Mouse (Mus musculus) intestine, embryonic 15.5 days (tissue): Measurements from ENCODE around the gene Ubl5. TPM values are rescaled to one million over a fixed set of nuclear protein-coding genes. Genes with fewer than 3 reads are reported as not detected.
"Not testable (repeated sequence)": the region's sequence is repeated elsewhere in the genome, so short reads cannot be mapped to it uniquely, and the experiment has no call there.

Experiments
- ATAC-seq: fragments of 200-750 bp; cut with Nextera tagmentation; 2 replicates; pipeline ENCODE4 v1.8.0; 2017; ENCODE audit warnings: moderate TSS enrichment, moderate library complexity
- H3K27ac ChIP-seq: fragments of 300-500 bp; sonication (generic); 2 replicates; pipeline ENCODE4 v1.5.1; 2015; ENCODE audit warnings: mild to moderate bottlenecking, inconsistent platforms
- H3K27me3 ChIP-seq: fragments of 300-500 bp; sonication (generic); replicated peaks from 2 replicates; pipeline ENCODE4 v1.6.1; 2015; ENCODE audit warnings: inconsistent platforms
- H3K36me3 ChIP-seq: fragments of 300-500 bp; sonication (generic); 2 replicates; pipeline ENCODE4 v1.6.1; 2015; ENCODE audit warnings: inconsistent platforms
- H3K4me1 ChIP-seq: fragments of 300-500 bp; sonication (generic); replicated peaks from 2 replicates; pipeline ENCODE4 v1.6.1; 2015; ENCODE audit warnings: inconsistent platforms
- H3K4me2 ChIP-seq: fragments of 300-500 bp; sonication (generic); replicated peaks from 2 replicates; pipeline ENCODE4 v1.6.1; 2015; ENCODE audit warnings: mild to moderate bottlenecking, inconsistent platforms
- H3K4me3 ChIP-seq: fragments of 300-500 bp; sonication (generic); replicated peaks from 2 replicates; pipeline ENCODE4 v1.5.1; 2015; ENCODE audit warnings: inconsistent platforms
- H3K9ac ChIP-seq: fragments of 300-500 bp; sonication (generic); 2 replicates; pipeline ENCODE4 v1.6.1; 2015; ENCODE audit warnings: inconsistent platforms
- H3K9me3 ChIP-seq: fragments of 300-500 bp; sonication (generic); 2 replicates; pipeline ENCODE4 v1.6.1; 2016; ENCODE audit warnings: inconsistent platforms
- WGBS: fragments of 180-500 bp; shearing (Covaris S2); methylation state at CpG from one replicate; pipeline ENCODE4 v1.1.7; 2015; 5-methylcytosine and 5-hydroxymethylcytosine counted together
- polyA plus RNA-seq: library from polyadenylated mRNA; unstranded; fragments of >200 nt; fragmentation: Nextera tagmentation; extraction: Ambion mirVana; gene quantifications from 2 replicates; pipeline ENCODE4 v1.2.1, GENCODE M21; 2015

Ubl5 gene
- polyA plus RNA-seq: 356 and 399 TPM in 2 replicates

DNA sequence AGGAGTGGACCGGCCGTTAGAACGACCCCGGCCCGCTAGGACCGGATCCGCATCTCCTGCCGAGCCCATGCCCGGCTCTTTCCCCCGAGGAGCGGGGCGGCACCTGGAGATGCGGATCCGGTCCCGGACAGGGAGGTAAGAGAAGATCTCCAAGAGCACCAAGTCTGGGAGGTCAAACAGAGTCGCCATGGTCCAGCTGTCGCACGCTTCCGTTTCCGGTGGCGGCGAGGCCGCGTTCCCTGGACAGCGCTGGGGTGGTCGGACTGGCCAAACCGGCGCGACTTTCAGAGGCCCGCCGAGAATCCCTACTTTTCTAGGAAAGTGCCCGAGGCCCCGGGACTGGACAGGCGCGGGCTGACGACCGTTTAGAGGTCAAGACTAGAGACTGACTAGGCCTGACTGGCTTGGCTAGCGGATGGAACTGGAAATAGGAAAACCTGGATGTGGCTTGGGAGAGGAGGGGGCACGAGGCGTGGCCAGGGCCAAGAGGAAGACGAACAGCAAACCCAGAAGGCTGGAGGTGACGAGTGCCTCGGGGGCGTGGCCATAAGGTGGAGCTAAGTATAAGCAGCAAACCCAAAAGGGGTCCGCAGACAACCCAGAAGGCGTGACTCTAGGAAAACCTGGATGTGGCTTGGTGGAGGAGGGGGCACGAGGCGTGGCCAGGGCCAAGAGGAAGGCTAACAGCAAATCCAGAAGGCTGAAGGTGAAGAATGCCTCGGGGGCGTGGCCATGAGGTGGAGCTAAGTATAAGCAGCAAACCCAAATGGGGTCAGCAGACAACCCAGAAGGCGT is at the start of gene Ubl5:
Ubl5 (plus strand) TSS at position 778 of the 795 bp plus-strand sequence.
- peak within 1 kb of the TSS; percentile 81 for H3K9ac ChIP-seq
- under 1% methylated on average over 51 of the region's 51 CpGs for WGBS
- peak; percentile 91 for ATAC-seq

DNA sequence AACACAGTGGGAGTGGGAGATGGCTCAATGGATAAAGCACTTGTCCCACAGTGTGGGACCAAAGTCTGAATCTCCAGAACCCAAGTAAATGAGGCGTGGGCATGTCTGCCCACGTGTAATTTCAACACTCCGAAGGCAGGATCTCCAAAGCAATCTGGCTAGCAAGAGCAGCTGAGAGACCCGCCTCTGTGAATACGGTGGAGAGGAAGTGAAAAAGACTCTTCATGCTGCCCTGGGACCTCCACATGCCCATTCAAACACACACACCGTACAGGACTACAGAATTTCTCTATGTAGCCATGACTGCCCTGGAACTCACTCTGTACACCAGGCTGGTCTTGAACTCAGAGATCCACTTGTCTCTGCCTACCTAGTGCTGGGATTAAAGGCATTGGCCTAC is 41.4 kb upstream of the Ubl5 start:
- H3K9ac ChIP-seq: no peak overlapping the region
- no peak overlapping the region for H3K4me3 ChIP-seq
- no peaks in the 10 kb centered on the region for H3K9me3 ChIP-seq
- H3K4me1 ChIP-seq: no peaks in the 10 kb centered on the region
- no peak overlapping the region for H3K4me2 ChIP-seq
- H3K27ac ChIP-seq: no peak overlapping the region
- no peaks in the 10 kb centered on the region for H3K27me3 ChIP-seq
- WGBS: 80% methylated on average over 6 of the region's 6 CpGs
- ATAC-seq: no peak
- no peaks in the 10 kb centered on the region for H3K36me3 ChIP-seq

More for the DNA sequence above, at the start of gene Ubl5:
- Histone ChIP-seq H3K4me2 (peak within 1 kb of the TSS; percentile 70), H3K4me3 (peak within 1 kb of the TSS; percentile 72), H3K4me1 (peaks cover 12% of the 10 kb centered on the region; the same call in 1 of the 2 replicates), H3K9me3 (no peaks in the 10 kb centered on the region), H3K36me3 (peaks cover 12% of the 10 kb centered on the region; the same call in 1 of the 2 replicates), H3K27ac (peak within 1 kb of the TSS; percentile 98), H3K27me3 (no peaks in the 10 kb centered on the region)

DNA sequence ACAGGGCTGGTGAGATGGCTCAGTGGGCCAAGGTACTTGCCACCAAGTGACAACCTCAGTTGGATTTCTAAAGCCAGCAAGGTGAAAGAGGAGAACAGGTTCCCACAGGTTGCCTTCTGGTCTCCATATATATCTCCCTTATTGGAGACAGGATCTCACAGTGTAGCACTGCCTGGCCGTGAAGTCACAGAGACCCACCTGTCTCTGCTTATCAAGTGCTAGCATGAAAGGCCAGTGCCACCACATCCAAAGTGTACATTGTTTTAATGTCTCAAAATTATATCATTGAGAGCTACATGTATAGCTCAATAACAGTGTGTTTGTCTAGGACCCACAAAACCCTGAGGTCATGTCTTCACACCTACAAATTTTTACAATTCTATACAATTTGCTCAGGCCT is 36.4 kb upstream of the Ubl5 start:
- Histone ChIP-seq H3K4me2 (peak overlapping the region; percentile 71; the same call in 1 of the 2 replicates), H3K27ac (no peak overlapping the region), H3K27me3 (no peaks in the 10 kb centered on the region), H3K9ac (no peak overlapping the region), H3K4me1 (no peaks in the 10 kb centered on the region), H3K4me3 (no peak overlapping the region), H3K36me3 (no peaks in the 10 kb centered on the region; the same call in 1 of the 2 replicates), H3K9me3 (no peaks in the 10 kb centered on the region)
- WGBS: 93% methylated on average over 1 of the region's 1 CpGs
- no peak for ATAC-seq

DNA sequence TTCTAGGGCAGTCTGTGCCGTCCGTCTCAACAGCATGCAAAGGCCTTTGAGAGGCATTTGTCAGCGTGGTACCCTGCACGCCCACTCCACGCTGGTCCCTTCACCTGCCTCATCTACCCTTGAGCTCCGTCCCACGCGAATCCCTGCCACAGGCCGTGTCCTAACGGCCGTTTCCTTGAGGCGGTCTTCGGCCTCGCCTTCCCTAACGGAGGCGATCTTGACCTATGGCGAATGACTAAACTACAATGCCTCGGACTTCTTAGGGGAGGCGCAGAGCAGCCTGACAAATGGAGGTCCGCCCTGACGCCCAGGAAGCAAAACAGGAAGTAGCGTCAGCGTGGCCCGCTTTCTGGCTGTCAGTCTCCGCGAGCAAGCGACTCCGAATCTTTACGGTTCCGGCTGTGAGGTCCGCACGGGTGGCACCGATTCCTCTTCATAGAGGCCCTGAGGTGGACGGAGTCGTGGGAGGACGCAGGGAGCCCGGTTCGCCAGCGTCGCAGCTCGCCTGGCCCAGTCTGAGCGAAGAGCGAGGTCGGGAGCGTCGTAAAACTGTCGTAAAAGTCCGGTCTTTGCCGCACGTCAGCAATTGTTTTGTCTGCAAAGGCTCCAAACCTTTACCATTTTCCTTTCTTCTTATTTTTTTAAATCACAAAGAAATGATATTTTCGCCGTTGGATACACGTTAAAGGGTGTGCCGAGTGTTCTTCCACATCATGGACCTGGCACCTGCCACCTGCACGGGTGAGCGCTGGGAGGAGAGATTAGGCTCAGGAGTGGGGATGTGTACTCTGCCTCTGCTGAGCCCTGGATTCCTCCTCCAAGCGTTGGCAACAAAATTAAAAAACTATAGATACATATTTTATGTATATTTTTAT is 35.3 kb upstream of the Ubl5 start:
- ATAC-seq: peak; percentile 94
- no peaks in the 10 kb centered on the region for H3K9me3 ChIP-seq
- H3K4me2 ChIP-seq: peak overlapping the region; percentile 71
- WGBS: under 1% methylated on average over 57 of the region's 57 CpGs
- peak overlapping the region; percentile 74 for H3K4me3 ChIP-seq
- H3K4me1 ChIP-seq: no peaks in the 10 kb centered on the region
- H3K27me3 ChIP-seq: no peaks in the 10 kb centered on the region
- H3K36me3 ChIP-seq: no peaks in the 10 kb centered on the region; the same call in 1 of the 2 replicates
- H3K27ac ChIP-seq: peak overlapping the region; percentile 97
- H3K9ac ChIP-seq: peak overlapping the region; percentile 83

DNA sequence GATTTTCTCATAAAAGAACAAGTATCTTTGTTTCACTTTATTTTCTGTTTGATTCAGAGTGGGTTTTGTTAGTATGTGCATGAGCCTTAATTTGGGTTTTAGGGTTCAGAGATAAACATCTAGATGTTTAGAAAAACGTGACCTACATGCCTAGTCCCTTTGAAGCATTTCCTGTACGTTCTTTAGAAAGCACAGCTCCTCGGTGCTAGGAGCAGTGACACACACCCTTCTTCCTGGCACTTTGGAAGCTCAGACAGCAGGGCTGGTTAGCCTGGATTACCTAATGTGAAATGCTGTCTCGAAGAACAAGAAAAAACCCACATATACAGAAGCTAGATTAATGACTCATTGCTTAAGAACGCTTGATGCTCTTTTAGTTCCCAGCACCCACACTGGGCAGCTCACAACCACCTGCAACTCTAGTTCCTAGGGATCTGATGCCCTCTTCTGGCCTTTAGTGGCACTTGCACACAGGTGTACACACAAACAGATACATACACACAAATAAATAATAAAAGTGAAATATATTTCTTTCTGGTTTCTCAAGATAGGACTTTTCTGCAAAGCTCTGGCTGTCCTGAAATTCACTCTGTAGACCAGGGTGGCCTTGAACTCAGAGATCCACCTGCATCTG is 32.7 kb upstream of the Ubl5 start:
- Histone ChIP-seq H3K9ac (no peak overlapping the region), H3K27me3 (no peaks in the 10 kb centered on the region), H3K36me3 (no peaks in the 10 kb centered on the region; the same call in 1 of the 2 replicates), H3K9me3 (no peaks in the 10 kb centered on the region), H3K27ac (no peak overlapping the region), H3K4me1 (no peaks in the 10 kb centered on the region), H3K4me3 (no peak overlapping the region), H3K4me2 (no peak overlapping the region)
- 84% methylated on average over 5 of the region's 5 CpGs for WGBS
- no peak for ATAC-seq

DNA sequence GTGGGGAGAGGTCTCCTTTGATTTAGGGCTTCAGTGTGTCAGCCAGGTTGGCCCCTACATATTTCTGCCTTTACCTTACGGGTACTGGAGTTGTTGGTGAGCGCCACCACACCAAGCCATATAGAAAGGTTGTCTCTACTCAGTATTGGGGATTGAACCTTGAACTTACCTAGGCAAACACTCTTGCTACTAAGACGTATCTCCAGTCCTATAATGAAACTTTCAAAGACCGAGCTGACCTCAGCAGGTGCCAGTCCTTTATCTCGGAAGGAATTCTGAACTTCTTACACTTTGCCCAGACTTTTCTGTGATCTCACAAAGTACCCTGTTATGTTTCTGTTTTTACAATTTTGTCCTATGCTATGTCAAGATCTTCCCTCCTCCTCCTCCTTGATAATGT is 30.7 kb upstream of the Ubl5 start:
- Histone ChIP-seq H3K9me3 (no peaks in the 10 kb centered on the region), H3K27me3 (no peaks in the 10 kb centered on the region), H3K36me3 (no peaks in the 10 kb centered on the region; the same call in 1 of the 2 replicates), H3K9ac (no peak overlapping the region), H3K4me2 (no peak overlapping the region), H3K4me1 (no peaks in the 10 kb centered on the region), H3K4me3 (no peak overlapping the region), H3K27ac (no peak overlapping the region)
- 0 out of 2 replicates have a peak, but pooled peaks have one; percentile 25 for ATAC-seq
- WGBS: 70% methylated on average over 5 of the region's 5 CpGs

DNA sequence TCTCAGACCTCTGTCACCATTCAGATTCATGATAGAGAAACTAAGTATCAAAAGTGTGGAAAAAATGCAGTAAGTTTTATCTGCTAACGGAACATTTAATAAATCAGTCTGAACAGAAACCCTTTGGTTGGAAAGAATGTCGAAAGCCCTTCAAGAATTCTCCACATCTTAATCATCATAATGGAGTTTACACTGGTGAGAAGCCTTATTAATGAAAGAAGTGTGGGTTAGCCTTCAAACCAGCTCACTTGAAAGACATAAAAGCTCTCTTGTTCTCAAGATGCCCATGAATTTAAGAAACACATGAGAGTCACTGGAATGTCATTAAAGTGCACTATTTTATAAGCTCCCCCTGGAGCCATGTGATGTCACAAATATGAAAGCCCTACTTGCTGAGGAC is 26.0 kb upstream of the Ubl5 start:
- ATAC-seq: no peak
- H3K36me3 ChIP-seq: no peaks in the 10 kb centered on the region
- H3K27me3 ChIP-seq: no peaks in the 10 kb centered on the region
- WGBS: 85% methylated on average over 2 of the region's 2 CpGs
- H3K4me3 ChIP-seq: no peak overlapping the region
- H3K9ac ChIP-seq: no peak overlapping the region
- H3K27ac ChIP-seq: no peak overlapping the region
- no peaks in the 10 kb centered on the region for H3K9me3 ChIP-seq
- H3K4me2 ChIP-seq: no peak overlapping the region
- no peaks in the 10 kb centered on the region for H3K4me1 ChIP-seq

DNA sequence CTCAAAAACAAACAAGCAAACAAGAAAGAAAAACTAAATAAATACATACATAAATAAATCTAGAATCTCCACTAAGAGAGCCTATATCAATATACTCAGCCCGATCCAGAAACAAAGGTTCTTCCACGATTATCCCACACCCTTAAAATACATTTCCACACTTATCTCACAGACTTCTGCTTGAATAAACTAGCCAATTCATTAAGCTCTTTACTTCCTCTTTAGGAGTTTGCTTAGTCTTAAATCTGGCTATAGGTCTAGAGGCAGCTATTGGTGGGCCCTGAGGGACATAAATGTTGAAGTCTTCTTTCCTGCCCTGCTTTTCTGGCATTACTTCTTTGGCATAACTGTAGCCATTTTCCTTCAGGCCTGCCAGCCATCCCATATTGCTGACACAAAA is 11.3 kb upstream of the Ubl5 start:
- H3K27me3 ChIP-seq: no peaks in the 10 kb centered on the region
- H3K4me2 ChIP-seq: no peak overlapping the region
- no peak overlapping the region for H3K9ac ChIP-seq
- 91% methylated on average over 2 of the region's 2 CpGs for WGBS
- no peaks in the 10 kb centered on the region for H3K9me3 ChIP-seq
- no peak overlapping the region for H3K4me3 ChIP-seq
- H3K36me3 ChIP-seq: no peaks in the 10 kb centered on the region
- no peak overlapping the region for H3K27ac ChIP-seq
- ATAC-seq: no peak
- H3K4me1 ChIP-seq: no peaks in the 10 kb centered on the region

DNA sequence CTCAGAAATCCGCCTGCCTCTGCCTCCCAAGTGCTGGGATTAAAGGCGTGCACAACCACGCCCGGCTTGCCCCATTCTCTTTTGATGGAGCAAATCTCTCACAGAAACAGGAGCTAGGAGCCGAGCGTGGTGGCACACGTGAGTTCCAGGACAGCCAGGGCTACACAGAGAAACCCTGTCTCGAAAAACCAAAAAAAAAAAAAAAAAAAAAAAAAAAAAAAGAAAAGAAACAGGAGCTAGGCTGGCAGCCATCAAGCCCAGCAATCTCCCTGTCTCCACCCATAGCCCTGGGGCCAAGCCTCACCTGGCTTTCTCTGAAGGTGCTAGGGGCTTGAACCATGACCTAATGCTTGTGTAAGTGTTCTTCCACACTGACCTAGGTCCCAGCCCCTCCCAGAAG is 7.0 kb upstream of the Ubl5 start:
- not testable (repeated sequence) for H3K4me1 ChIP-seq, H3K4me3 ChIP-seq, H3K9ac ChIP-seq, H3K27me3 ChIP-seq, H3K4me2 ChIP-seq, H3K9me3 ChIP-seq, ATAC-seq, H3K27ac ChIP-seq
- H3K36me3 ChIP-seq: peaks cover 12% of the 10 kb centered on the region; the same call in 1 of the 2 replicates
- 94% methylated on average over 8 of the region's 8 CpGs for WGBS

DNA sequence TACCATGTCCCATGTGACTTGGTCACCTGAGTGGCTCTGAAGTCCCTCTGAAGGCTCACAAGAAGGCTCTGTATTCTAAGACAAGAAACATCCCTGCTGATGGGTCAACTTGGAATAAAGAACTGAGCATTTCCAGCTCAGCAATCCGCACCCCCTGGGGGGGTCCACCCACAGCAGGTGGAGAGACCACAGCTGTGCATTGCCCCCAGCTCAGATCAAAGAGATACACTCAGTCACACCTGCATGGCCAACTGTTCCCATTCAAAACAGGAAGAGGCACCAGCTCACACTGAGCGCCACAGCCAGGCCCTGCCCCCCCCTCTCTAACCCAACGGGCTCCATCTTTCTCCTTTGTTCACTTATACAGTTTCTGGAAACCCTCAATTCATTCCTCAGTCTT is 6.4 kb upstream of the Ubl5 start:
- H3K4me1 ChIP-seq: peaks cover 1% of the 10 kb centered on the region; the same call in 1 of the 2 replicates
- no peaks in the 10 kb centered on the region for H3K9me3 ChIP-seq
- H3K36me3 ChIP-seq: peaks cover 12% of the 10 kb centered on the region; the same call in 1 of the 2 replicates
- WGBS: 82% methylated on average over 3 of the region's 3 CpGs
- no peak overlapping the region for H3K4me2 ChIP-seq
- ATAC-seq: peak; percentile 40; the same call in 1 of the 2 replicates
- H3K9ac ChIP-seq: no peak overlapping the region
- no peak overlapping the region for H3K27ac ChIP-seq
- H3K4me3 ChIP-seq: no peak overlapping the region
- no peaks in the 10 kb centered on the region for H3K27me3 ChIP-seq

DNA sequence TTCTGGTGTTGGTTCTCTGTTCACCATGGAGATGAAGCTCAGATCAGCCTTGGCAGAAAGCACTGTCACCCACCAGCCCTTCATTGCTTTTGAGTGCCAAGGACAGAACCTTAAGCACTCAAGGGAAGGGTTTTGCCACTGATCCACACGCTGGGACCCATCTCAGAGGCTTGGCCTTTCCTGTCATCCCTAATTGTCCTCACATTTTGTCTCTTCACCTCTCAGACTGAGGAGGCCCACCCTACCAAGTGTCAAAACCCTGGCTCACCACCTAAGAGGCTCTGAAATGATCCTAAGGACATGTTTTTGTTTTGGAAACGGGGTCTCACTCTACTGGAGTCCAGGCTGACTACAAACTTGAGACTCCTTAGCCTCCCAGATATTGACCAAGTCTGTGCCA is 5.9 kb upstream of the Ubl5 start:
- H3K4me1 ChIP-seq: peaks cover 5% of the 10 kb centered on the region; the same call in 1 of the 2 replicates
- H3K4me3 ChIP-seq: no peak overlapping the region
- no peaks in the 10 kb centered on the region for H3K27me3 ChIP-seq
- no peaks in the 10 kb centered on the region for H3K9me3 ChIP-seq
- H3K27ac ChIP-seq: no peak overlapping the region
- peaks cover 12% of the 10 kb centered on the region; the same call in 1 of the 2 replicates for H3K36me3 ChIP-seq
- no peak overlapping the region for H3K4me2 ChIP-seq
- 81% methylated on average over 2 of the region's 2 CpGs for WGBS
- no peak overlapping the region for H3K9ac ChIP-seq
- no peak for ATAC-seq

DNA sequence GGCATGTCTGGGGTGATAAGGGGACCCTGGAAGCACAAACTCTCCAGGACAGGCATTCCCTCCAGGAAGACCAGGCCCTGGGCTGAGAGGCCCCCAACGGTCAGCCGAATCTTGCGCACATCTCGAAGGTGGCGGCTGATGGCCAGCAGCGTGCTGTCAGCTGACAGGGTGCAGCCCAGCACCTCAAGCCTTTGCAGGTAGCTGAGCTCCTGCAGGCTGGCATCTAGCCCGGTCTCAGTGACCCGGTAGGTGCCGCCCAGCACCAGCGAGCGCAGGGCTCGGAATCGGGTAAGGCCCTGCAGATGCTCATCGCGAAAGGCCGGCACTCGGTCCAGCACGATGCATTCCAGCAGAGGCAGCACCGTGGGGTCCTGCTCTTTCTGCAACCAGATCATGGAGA is 4.1 kb upstream of the Ubl5 start:
- no peak for ATAC-seq
- Histone ChIP-seq H3K9ac (no peak overlapping the region), H3K4me3 (no peak overlapping the region), H3K4me2 (no peak overlapping the region), H3K9me3 (no peaks in the 10 kb centered on the region), H3K4me1 (peaks cover 5% of the 10 kb centered on the region; the same call in 1 of the 2 replicates), H3K27me3 (no peaks in the 10 kb centered on the region), H3K27ac (no peak overlapping the region), H3K36me3 (peaks cover 12% of the 10 kb centered on the region; the same call in 1 of the 2 replicates)
- 93% methylated on average over 19 of the region's 19 CpGs for WGBS
